Mouse (Mus musculus) gonadal fat pad, adult 2 months (tissue): ENCODE measurements around the gene Zbtb42. TPM values are rescaled to one million over a fixed set of nuclear protein-coding genes. Genes with fewer than 3 reads are reported as not detected.

ENCODE experiments used
- DNase-seq: peaks from one replicate; pipeline ENCODE4 v3.0.0-alpha.2; 2012; ENCODE audit warnings: low read depth
- polyA plus RNA-seq: library from polyadenylated mRNA; depleted of rRNA; stranded (reverse); fragments of >200 nt; gene quantifications from 2 replicates; pipeline ENCODE4 v1.2.3, GENCODE M21; 2012; rRNA removed

Gene Zbtb42
- polyA plus RNA-seq, 1 experiment = 12.2 TPM

DNA sequence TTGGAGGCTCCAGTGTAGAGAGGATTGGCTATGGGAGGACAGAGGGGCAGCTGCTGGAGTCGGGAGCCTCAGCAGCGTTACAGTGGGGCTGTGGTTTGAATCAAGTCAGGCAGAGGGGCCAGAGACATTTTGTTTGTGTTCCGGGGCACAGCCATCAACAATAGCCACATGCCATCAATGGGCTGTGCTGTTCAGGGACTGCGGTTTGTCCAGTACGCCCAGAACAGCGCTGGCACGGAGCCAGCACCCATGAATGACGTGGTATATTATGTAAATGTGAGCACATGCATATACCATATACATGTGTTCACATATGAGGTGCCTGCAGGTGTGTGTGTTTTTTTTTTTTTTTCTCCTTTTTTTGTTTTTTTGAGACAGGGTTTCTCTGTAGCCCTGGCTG is 49.2 kb downstream of the Zbtb42 start:
- DNase-seq = no peak

DNA sequence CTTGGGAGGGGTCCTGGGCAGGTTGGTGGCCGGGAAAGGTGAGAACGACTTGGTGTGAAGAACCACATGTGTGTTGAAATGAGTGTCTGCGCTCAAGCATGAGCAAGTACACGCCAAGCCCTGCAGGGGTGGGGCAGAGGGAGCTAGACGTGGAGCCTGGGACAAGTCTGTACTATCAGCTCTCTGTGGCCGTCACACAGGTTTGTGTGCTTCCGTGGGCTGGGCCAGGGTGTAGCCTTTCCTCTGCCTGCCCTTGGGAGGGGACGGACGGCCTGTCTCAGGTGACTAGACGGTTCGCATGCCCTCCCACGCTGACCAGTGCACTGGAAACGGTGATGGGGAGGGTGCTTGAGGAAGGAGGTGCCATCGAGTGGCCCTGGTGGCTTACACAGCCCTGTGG is 52.2 kb downstream of the Zbtb42 start:
- DNase-seq = no peak

Other genes starting within 250 kb of the Zbtb42 start
- 84.5 and 101 TPM in 2 replicates for gene A530016L24Rik, start 189.4 kb upstream of the Zbtb42 start, polyA plus RNA-seq
- 0.06 and 0.12 TPM in 2 replicates for gene Tmem179, start 162.1 kb upstream of the Zbtb42 start, polyA plus RNA-seq
- 23.9 and 26.5 TPM in 2 replicates for gene Inf2, start 90.0 kb upstream of the Zbtb42 start, polyA plus RNA-seq
- gene Adssl1, start 58.8 kb upstream of the Zbtb42 start, polyA plus RNA-seq = 3.8 and 4.6 TPM in 2 replicates
- gene Siva1, start 34.1 kb upstream of the Zbtb42 start, polyA plus RNA-seq = 34.1 and 35.3 TPM in 2 replicates
- 95.2 and 117 TPM in 2 replicates for gene Akt1, start 3.9 kb upstream of the Zbtb42 start, polyA plus RNA-seq
- 35.5 and 53.5 TPM in 2 replicates for gene Cep170b, start 41.6 kb downstream of the Zbtb42 start, polyA plus RNA-seq
- gene Pld4, start 81.8 kb downstream of the Zbtb42 start, polyA plus RNA-seq = 53.6 and 55.4 TPM in 2 replicates
- 4.7 and 5.2 TPM in 2 replicates for gene Ahnak2, start 123.8 kb downstream of the Zbtb42 start, polyA plus RNA-seq
- gene Clba1, start 130.1 kb downstream of the Zbtb42 start, polyA plus RNA-seq = 8.3 and 9.7 TPM in 2 replicates
- gene Cdca4, start 150.6 kb downstream of the Zbtb42 start, polyA plus RNA-seq = 16.2 and 17.9 TPM in 2 replicates
- gene Gpr132, start 189.4 kb downstream of the Zbtb42 start, polyA plus RNA-seq = 2.6 and 3.7 TPM in 2 replicates